Mouse (Mus musculus): Measurements from ENCODE around the gene Gm10197.
"Not testable (repeated sequence)": the region's sequence is repeated elsewhere in the genome, so short reads cannot be mapped to it uniquely, and the experiment has no call there.

Gene Gm10197

DNA sequence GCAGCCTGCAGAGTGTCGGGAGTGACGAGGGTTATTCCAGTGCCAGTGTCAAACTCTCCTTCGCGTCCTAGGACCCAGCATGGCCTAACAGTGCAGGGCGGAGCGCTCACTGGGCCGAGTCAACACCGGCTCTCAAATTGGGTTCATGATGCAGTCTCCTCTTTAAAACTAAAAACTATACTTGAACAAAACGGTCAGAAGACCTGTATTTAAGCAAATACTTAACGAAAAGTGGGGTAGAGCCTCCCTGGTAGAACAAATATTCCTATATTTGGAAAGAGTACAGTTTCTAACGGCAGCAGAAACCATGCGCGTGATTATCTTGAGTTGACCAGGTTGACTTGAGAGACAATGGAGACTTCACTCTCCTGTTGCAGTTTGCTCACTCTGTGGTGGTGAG is at the start of gene Gm10197:
Gm10197 (minus strand) TSS at position 101 of the 400 bp plus-strand sequence.
- DNase-seq (ENCODE audit: low read depth, low spot score) = no peak

DNA sequence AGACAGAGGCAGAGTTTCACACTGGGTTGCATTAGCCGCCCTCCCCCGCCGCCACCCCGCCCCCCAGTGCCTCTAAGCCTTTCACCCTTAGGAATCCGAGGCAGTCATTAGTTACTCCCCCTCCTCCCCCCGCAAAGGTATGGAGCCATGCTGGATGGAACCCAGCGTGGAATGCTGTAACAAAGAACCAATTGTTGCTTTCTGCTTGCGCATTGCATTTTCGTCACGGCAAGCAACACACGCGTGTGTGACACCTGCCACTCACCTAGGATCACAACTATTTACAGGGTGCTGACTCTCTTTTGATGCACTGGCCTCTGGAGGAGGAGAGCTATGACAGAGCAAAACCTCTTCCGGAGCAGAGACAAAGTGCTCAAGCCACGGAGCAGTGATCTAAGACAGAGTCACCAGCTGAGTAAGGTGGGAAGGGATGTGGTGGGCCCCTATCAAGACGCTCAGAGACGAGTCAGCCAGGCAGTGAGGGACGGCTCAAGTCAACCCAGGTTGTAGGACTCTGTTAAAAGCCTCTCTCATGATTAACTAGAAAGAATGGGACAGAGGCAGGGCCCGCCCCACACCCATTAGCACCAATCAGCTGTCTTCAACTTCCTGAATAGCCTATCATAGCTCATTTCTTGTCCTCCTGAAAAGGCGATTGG is 49.5 kb upstream of the Gm10197 start:
- peak; percentile 79 for DNase-seq (ENCODE audit: low read depth, low spot score)

DNA sequence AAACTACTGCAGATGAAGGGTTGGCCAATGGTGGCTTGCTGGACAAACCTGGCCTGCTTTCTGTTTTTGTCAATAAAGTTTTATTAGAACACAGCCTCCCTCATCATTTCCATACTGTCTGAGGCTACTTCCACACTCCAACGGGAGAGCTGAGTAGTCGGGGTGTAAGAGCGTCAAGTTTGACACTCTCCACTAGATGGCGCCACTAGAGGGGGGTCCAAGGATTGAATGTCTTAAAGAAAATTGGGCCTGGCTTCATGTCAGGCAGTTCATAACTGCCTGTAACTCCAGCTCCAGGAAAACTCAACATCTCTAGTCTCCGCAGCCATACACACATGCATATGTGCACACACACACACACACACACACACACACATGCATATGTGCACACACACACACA is 48.3 kb upstream of the Gm10197 start:
- DNase-seq (ENCODE audit: low read depth, low spot score) = peak; percentile 76

DNA sequence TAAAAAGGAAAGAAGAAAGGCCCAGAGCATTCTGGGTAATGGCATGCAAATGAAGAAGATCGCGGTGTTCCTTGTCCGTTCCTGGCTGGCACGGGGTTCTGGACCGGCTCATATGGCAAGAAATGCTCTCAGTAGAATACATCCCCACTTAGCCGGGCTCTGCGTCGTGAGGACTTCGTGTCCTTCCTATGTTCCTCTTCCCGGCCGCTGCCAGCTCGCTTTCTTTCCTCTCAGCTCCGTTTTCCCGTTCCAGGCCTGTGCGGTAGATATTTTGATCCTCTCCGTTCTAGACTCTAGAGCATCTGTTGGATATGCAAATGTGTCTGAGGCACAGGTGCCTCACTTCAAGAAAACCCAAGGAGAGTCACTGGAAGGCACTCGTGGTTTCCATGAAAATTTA is 43.6 kb upstream of the Gm10197 start:
- peak; percentile 70 for DNase-seq (ENCODE audit: low read depth, low spot score)

DNA sequence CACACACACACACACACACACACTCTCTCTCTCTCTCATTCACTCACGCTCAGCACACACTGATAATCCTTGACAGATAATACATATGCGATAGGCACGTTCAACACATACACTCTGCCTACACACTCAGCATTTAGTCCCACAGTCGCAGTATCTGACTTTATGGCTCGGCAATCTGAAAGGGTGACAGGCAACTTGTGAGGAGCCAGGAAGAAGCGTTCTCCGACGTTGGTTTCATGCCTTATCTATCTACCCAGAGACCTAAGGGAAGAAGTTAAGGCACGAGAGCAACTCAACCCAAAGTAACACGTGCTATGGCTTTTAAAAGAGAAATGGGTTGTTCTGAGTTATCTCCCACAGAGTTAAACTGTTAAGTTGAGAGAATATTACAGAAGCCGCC is 43.1 kb upstream of the Gm10197 start:
- no peak for DNase-seq (ENCODE audit: low read depth, low spot score)

DNA sequence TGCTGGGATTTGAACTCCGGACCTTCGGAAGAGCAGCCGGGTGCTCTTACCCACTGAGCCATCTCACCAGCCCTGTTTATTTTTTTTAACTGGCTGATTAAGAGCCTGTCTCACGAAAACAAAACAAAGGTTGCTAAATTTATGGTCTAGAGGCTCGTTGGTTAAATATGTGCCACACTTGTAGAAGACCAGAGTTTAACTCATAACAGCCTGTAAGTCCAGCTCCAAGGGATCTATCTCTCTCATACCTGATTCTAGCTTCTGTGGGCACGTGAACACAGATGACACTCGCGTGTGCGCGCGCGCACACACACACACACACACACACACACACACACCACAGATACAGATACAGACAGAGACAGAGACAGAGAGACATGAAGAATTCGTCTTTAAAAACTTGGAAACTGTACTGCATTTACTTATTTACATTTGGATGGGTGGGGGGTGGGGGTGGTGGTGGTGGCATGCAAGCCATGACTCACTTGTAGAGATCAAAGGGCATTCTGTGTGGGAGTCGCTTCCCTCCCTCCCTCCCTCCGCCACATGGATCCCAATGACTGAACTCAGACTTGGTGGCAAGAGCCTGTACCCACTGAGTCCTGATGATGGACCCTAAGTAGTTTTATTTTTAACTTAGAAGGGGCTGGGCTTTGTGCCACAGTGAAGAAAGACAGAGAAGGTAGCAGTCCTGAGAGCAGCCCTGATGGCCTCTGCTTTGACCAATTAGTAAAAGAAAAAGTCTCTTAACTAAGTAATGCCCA is 42.2 kb upstream of the Gm10197 start:
- no peak for DNase-seq (ENCODE audit: low read depth, low spot score)

DNA sequence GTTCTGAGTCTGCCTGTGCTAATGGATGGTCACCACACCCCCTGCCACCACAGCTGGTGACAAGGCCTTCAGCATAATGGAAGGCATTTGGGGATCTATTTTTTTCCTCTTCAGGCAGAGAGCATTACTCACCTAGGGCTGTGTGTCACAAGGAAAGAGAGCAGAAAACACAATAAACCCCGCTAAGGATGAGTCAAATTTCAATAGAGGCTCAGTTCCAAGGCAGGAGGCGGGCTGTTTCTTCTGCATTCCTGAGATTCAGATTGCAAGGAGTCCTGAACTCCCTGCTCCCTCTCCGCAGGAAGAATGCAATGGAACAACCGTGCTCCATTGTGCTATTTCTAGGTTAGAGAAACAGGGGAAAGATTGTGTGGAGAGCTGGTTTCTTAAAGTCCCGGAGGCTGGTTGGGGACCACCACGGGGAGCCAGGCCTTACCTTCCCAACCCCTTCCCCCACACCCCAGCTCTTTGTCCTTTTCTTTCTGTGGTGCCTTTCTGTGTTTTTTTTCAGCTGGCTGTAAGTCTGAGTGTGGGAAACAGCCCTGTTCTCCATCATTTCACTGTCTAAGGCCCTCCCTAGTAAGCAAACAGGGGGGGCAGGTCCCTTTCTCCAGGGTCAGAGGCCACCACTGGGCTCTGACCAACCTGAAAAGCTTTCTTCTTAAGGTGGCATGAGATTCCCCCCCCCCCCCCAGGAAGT is 40.7 kb upstream of the Gm10197 start:
- DNase-seq (ENCODE audit: low read depth, low spot score) = peak; percentile 90

DNA sequence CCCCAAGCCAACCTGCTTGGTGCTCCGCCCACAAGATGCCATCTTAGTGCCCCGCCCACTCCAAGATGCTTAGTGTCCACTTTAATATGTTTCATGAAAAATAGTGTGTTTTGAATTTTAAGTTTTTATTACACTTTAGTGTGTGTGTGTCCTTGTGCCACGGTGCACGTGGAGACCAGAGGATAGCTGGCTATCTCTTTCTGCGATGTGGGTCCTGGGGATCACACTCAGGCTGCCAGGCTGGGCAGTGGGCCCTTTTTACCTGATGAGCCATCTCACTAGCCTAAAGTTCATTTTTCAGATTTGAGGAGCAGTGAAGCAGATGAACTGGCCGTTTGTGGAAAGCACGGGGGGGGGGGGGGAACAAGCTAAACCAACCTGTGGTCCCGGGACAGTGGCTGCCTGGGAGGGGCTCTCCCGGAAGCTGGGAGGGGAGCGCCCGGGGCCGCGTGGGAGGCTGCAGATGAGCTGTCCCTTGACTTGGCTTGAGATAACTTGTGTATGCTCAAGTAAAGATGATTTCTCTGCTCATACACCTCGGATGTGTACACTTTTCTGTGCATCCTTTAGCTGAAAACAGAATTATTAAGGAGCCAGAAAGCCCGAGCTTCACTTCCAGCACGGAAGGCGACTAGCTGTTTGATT is 38.2 kb upstream of the Gm10197 start:
- no peak for DNase-seq (ENCODE audit: low read depth, low spot score)

DNA sequence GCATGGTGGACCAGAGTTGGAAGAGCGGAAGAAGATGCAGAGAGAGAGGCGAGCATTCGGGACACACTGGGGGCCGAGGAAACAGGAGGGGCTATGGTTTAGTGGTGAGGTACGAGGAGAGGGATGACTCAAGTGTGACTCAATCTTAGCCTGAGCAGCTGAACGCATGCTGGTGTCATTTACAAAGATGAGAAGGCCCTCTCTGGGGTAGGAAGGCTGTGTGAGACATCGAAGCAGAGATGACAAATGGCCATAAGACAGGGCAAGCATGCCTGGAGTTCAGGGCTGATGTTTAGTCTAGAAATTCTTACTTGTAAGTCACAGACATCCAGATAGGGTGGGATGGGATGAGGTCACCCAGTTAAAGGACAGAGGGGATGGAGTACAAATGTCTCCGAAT is 36.8 kb upstream of the Gm10197 start:
- DNase-seq (ENCODE audit: low read depth, low spot score) = no peak

DNA sequence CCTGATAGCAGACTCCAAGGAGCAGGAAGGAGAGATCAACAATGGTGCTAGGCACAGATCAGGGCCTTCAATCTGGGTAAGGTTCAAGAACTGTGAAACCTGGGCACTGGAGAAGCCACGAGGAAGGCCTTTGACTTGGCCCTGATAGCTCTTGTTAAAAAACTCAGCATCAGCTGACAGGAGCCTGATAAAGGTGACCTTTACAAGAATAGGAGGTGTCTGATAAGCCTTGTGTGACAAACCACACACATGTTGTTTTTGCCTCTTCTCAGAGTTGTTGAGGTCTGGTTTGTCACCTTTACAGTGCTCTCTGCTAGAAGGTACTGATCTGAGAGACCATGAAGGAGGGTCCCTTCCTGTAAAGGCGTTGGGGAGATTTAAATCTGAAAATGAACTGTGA is 35.8 kb upstream of the Gm10197 start:
- DNase-seq (ENCODE audit: low read depth, low spot score) = no peak

DNA sequence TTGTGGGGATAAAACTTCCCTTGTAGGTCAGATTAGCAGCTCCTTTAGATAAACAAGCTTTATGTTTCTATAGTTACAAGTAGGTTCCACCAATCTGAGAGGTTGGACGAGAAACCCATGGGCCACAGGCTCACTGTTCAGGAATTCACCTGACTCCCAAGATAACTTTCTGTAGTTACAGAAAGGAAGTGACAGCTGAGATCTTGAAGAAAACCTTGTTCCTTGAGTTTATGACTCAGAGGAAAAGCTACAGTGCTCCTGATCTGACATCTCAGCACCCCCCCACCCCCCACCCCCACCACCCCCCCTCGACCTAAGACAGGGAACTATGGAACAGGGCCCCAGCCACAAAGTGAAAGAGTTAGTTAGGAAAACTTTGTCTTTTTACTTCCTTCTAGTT is 34.2 kb upstream of the Gm10197 start:
- no peak for DNase-seq (ENCODE audit: low read depth, low spot score)

DNA sequence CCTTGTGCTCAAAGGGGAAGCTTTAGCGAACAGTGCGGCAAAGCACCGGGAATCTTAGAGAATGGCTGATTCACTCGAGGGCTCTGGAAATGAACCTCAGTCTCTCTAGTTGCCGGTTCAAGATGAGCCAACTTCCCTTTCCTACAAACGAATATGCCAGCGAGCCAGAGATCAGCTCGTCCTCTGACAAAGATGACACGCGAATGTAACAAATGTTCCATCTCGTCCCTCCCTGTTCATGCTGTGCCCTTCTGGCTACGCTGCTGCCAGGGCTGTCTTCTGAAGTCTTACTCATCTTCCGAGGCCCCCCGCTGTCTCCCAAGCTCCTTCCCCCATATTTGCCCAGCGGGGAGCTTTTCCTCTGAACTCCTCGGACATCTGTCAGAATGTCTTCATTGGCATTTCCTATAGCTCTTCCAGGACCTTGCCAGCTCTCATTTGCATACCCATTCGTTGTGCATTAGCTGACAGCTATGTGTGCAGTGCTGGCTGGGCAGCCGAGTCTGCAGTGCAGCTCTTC is 33.3 kb upstream of the Gm10197 start:
- DNase-seq (ENCODE audit: low read depth, low spot score) = peak; percentile 94

DNA sequence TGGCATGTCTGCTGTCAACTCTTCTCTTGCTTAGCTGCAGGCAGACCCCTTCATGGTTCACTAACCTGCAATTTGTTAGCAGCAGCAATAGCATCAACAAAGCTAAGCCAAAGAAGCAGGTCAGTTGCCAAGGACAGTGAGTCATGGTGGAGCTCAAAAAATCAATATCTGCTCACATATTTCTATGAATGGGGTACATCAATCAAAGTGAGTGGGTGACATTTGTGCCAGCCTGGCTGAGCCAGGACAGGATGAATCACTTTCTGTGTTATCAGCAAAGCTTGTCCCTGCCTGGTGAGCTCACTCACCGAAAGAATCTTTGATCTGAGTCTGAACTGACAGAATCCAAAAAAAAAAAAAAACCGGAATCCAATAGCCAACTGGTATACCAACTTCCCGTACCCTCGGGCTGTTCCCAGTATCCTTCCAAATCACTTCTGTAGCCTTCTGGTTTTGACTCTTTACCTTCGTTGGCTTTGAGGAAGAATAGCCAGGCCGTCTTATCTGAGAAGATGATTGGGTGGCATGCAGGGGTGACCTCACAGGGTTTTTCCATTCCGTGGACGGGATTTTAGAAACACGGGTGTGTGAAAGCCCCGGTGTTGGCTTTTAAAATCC is 32.8 kb upstream of the Gm10197 start:
- DNase-seq (ENCODE audit: low read depth, low spot score) = peak; percentile 85

DNA sequence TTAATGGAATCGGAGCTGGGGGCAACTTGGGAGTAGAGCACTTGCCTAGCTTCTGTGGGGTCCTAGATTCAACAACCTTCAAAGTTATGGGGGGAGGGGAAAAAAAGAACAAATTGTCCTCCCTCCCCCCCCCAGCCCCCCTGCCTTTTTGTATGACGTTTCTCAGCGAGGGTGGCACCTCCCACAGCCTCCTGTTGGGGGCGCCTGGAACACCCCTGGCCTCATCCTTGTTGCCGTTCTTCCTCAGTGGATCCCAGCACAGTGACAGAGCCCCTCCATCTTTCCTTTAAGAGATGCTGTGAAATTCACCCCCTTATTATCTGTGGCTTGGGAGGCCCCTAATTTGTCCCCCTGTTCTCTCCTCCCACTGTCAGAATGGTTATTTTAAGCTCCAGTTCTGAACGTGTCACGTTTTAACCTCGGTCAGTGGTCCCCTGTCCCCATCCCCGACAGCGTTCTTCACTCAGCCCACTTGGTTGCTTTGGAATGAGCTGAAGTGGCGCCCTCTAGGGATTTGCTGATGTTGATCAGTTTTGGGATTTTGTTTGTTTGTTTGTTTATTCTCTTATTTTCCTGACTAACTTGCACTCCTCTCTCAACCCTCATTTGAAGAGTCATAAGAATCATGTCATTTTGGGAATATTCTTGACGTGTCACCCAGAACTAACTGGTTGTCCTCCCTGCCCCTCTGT is 31.3 kb upstream of the Gm10197 start:
- DNase-seq (ENCODE audit: low read depth, low spot score) = no peak

DNA sequence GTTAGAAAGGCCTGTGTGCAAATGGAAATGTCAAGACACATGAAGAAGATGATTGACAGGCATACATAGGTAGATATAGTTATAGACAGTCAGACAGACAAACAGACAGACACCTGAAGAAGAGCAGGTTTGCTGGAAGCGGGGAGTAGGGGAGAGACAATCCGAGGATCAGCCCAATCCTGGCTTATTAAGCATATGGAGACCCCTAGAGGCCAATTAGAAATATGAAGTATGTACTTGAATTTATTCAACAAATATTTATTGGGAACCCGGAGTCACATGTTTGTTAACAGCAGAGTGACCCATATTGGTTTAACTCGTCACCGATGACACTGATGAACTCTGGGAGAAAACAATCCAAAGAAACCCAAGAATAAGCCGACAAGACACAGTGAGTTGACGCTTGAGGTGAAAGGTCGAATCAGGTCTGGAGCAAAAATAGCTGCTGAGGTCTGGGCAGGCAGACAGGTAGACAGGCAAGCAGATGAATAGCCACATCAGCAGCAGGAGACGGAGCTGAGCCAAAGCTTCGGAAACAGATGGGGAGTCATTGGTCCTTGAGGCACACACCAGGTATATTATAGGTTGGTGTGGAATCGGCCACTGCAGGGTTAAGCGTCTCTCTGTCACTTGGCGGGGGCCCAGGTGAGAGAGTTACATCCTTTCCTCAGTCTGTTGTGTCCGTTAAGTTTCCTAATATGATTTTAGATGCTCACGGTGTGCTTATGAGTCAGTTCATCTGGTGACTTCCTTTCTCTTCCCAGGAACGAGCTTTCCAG is 29.0 kb upstream of the Gm10197 start:
- no peak for DNase-seq (ENCODE audit: low read depth, low spot score)

DNA sequence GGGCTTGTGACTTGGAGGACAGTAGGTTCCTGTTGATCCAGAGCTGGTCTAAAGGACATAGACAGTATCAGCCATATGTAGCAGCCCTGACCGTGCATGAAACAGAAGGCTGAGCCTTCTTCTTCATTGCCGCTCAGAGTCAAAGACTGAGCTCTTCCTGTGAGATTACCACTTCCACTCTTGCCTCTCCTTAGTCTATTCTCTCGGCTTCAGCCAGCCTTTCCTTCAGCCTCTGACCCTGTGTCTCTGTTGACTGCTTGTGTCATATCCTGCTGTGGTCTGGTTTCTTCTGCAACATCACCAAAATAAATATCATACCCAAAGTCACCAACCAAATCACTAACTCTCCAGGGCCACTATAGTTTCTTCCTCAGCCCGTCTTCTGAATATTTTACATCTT is 27.6 kb upstream of the Gm10197 start:
- no peak for DNase-seq (ENCODE audit: low read depth, low spot score)

DNA sequence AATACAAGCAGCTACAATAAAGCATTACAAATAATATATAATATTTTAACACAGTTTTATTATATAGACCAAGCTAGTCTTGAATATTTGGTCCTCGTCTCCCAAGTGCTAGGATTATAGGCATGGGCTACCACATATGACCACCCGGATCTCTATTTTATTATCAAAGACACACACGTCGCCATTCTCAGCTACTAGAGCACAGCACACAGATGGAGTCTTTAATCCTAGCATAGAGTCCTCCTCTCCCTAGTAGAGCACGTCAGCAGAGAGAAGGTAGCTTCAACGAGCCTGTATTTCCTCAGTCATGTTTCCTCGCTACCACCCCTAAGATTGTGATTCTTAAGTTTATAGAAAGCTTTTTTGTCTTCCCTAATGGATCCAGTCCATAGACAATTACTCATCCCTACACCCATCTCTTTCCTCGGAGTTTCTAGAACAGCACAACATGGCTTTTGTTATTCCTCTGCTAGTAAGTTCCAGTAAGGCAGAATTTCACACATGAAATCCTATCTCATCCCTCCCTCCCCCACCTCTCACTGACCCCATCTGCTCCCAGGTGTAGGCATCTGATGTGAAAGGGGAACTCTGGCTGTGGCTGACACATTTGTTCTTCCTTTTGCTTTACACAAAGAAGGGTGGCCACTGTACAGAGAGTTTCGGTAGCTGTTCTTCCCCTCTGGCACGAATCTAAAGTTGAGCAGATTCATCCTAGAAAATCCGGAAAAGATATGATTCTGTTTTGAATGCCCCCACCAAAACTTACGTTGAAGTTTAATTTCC is 26.1 kb upstream of the Gm10197 start:
- no peak for DNase-seq (ENCODE audit: low read depth, low spot score)

DNA sequence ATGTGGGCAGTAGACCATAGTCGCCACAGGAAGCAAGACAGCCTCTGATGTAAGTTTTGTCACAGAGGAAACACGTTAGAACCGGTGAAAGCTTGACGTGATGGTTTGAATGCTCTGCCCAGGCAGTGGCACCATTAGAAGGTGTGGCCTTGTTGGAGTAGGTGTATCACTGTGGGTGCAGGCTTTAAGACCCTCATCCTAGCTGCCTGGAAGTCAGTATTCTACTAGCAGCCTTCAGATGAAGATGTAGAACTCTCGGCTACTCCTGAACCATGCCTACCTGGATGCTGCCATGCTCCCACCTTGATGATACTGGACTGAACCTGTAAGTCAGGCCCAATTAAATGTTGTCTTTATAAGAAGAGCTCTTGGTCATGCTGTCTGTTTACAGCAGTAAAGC is 24.2 kb upstream of the Gm10197 start:
- DNase-seq (ENCODE audit: low read depth, low spot score) = not testable (repeated sequence)

DNA sequence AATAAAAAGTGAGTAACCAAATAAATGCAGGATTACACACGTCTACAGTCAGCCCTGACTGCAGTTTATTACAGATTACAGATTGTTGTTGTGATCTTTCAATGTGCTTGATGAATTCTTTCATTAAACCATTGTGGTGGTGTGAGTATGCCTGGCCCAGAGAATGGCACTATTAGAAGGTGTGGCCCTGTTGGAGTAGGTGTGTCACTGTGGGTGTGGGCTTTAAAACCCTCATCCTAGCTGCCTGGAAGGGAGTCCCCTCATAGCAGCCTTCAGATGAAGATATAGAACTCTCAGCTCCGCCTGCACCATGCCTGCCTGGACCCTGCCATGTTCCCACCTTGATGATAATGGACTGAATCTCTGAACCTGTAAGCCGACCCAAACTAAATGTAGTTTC is 23.4 kb upstream of the Gm10197 start:
- DNase-seq (ENCODE audit: low read depth, low spot score) = not testable (repeated sequence)

Data from brain, adult 2 months (tissue).